In the genomic region with DNA sequence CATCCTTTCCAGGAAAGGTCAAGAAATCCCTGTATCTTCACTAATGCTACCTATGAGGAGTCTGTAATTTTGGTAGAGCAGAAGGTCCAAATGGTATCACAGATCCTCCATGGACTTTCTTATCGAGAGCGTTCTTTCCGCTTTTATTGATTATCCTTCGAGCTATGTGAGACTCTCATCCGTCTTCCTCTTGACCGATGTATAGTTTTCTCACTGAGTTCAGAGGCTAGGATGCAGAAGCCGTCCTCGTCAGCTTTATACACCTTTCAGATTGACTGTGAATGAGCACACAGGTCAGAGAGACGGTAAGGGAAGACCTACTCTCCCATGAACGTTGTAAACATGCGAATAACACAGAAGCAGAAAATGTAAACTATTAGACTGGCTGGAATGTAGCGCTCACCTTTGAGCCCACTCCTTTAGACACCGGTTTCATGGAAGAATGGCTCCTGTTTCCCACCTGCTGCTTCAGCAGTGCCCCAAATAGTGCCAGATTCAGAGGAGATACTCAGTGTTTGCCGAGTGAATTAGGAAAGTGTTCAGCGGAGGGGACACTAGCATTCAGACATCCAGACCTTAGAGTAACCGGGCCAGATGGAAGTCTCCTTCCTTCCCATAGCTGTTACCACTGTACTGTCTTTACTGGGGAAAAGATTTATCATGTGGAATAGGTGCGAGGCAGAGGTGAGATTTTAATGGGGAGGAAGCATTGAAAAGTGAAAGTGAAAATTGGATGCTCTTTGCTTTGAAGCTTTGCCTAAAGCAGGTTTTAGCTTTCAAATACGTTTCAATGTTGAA, we compare ENCODE assay signal across 11 mouse cellular contexts. TPM values are rescaled to one million over a fixed set of nuclear protein-coding genes. Genes with fewer than 3 reads are reported as not detected.
DNase-seq lines count a peak whose midpoint lies in the region; ATAC-seq lines count a peak whose summit lies in the region.
"Had no signal": no experiment of that assay in that cellular context is flagged by ENCODE, and none has a peak within 500 bp of the region (broad histone marks: within the 10 kb centered on the region; RNA-seq: fewer than 3 reads in every experiment).

No protein-coding gene starts in this region.

- no peaks in the 10 kb centered on the region for H3K36me3 ChIP-seq in forebrain, embryonic 16.5 days (ENCODE audit: control insufficient read depth, insufficient read depth)
- H3K36me3 ChIP-seq in forebrain, embryonic 10.5 days (replicated peaks) = no peaks in the 10 kb centered on the region
- no peaks in the 10 kb centered on the region for H3K36me3 ChIP-seq in lung, embryonic 15.5 days
- no peaks in the 10 kb centered on the region for H3K36me3 ChIP-seq in intestine, embryonic 14.5 days (ENCODE audit: control insufficient read depth, insufficient read depth, low read length)
- H3K36me3 ChIP-seq in stomach, embryonic 14.5 days (ENCODE audit: control insufficient read depth, insufficient read depth, low read length) = no peaks in the 10 kb centered on the region

- H3K9me3 ChIP-seq in forebrain, embryonic 16.5 days (ENCODE audit: control insufficient read depth, low read length) = no peaks in the 10 kb centered on the region
- H3K9me3 ChIP-seq in forebrain, embryonic 10.5 days = no peaks in the 10 kb centered on the region
- no peaks in the 10 kb centered on the region for H3K9me3 ChIP-seq in lung, embryonic 15.5 days
- H3K9me3 ChIP-seq in intestine, embryonic 14.5 days (ENCODE audit: control insufficient read depth, low read length) = no peaks in the 10 kb centered on the region
- H3K9me3 ChIP-seq in stomach, embryonic 14.5 days (ENCODE audit: control insufficient read depth, low read depth, low read length) = no peaks in the 10 kb centered on the region

- no peak for ATAC-seq in forebrain, embryonic 16.5 days
- no peak for ATAC-seq in lung, embryonic 15.5 days (ENCODE audit: borderline replicate concordance, extremely low read depth, low FRiP score, low TSS enrichment)
- no peak for ATAC-seq in intestine, embryonic 14.5 days (replicated peaks; ENCODE audit: low FRiP score, low TSS enrichment, low read depth)
- ATAC-seq in stomach, embryonic 14.5 days (ENCODE audit: insufficient number of reproducible peaks, insufficient read depth, low FRiP score, low read depth) = no peak

- peaks cover 12% of the 10 kb centered on the region for H3K4me1 ChIP-seq in forebrain, embryonic 16.5 days (replicated peaks; ENCODE audit: control insufficient read depth, insufficient read depth, low read length)
- H3K4me1 ChIP-seq in forebrain, embryonic 10.5 days = peaks cover 13% of the 10 kb centered on the region
- peaks cover 7% of the 10 kb centered on the region for H3K4me1 ChIP-seq in lung, embryonic 15.5 days
- H3K4me1 ChIP-seq in intestine, embryonic 14.5 days (replicated peaks; ENCODE audit: control insufficient read depth, insufficient read depth, low read length) = no peaks in the 10 kb centered on the region; the same call in 1 of the 2 replicates
- no peaks in the 10 kb centered on the region for H3K4me1 ChIP-seq in stomach, embryonic 14.5 days (ENCODE audit: control insufficient read depth, insufficient read depth, low read length)

- H3K9ac ChIP-seq in forebrain, embryonic 16.5 days (replicated peaks; ENCODE audit: low read depth, low read length) = no peak overlapping the region
- H3K9ac ChIP-seq in lung, embryonic 15.5 days = no peak overlapping the region
- no peak overlapping the region for H3K9ac ChIP-seq in intestine, embryonic 14.5 days (ENCODE audit: low read length)
- H3K9ac ChIP-seq in stomach, embryonic 14.5 days (replicated peaks; ENCODE audit: low read depth, low read length) = no peak overlapping the region

- H3K4me2 ChIP-seq in forebrain, embryonic 16.5 days (ENCODE audit: low read length) = peak overlapping the region; percentile 17; the same call in 1 of the 2 replicates
- H3K4me2 ChIP-seq in lung, embryonic 15.5 days = peak overlapping the region; percentile 27
- peak overlapping the region; percentile 40 for H3K4me2 ChIP-seq in intestine, embryonic 14.5 days (ENCODE audit: low read length)
- peak overlapping the region; percentile 20 for H3K4me2 ChIP-seq in stomach, embryonic 14.5 days (replicated peaks; ENCODE audit: low read depth, low read length)

- DNase-seq in forebrain, embryonic 10.5 days (ENCODE audit: extremely low spot score, low spot score) = no peak
- no peak for DNase-seq in lung, postnatal 25 days (ENCODE audit: low spot score)
- DNase-seq in intestine, embryonic 14.5 days (ENCODE audit: low spot score) = no peak
- DNase-seq in left cerebral cortex, adult 11 months (ENCODE audit: low spot score) = no peak
- DNase-seq in right cerebral cortex, postnatal 14 days = no peak
- DNase-seq: cerebellum, postnatal 25 days; kidney, postnatal 25 days had no signal

- H3K4me3 ChIP-seq in forebrain, embryonic 16.5 days (replicated peaks; ENCODE audit: low read length) = no peak overlapping the region
- H3K4me3 ChIP-seq in forebrain, embryonic 10.5 days = no peak overlapping the region
- peak overlapping the region; percentile 5; the same call in 1 of the 2 replicates for H3K4me3 ChIP-seq in lung, embryonic 15.5 days
- H3K4me3 ChIP-seq in intestine, embryonic 14.5 days (ENCODE audit: low read depth, low read length) = no peak overlapping the region
- no peak overlapping the region for H3K4me3 ChIP-seq in stomach, embryonic 14.5 days (ENCODE audit: low read depth, low read length)

- WGBS in forebrain, embryonic 16.5 days = 79% methylated on average over 18 of the region's 18 CpGs
- WGBS in forebrain, embryonic 10.5 days = 87% methylated on average over 18 of the region's 18 CpGs
- 62% methylated on average over 18 of the region's 18 CpGs for WGBS in lung, embryonic 15.5 days
- 56% methylated on average over 18 of the region's 18 CpGs for WGBS in intestine, embryonic 14.5 days
- 46% methylated on average over 18 of the region's 18 CpGs for WGBS in stomach, embryonic 14.5 days

- no peaks in the 10 kb centered on the region for H3K27me3 ChIP-seq in forebrain, embryonic 16.5 days (replicated peaks; ENCODE audit: control insufficient read depth, insufficient read depth, low read length)
- peaks cover 24% of the 10 kb centered on the region; the same call in 1 of the 2 replicates for H3K27me3 ChIP-seq in forebrain, embryonic 10.5 days (ENCODE audit: poor library complexity, severe bottlenecking)
- H3K27me3 ChIP-seq in lung, embryonic 15.5 days = no peaks in the 10 kb centered on the region
- no peaks in the 10 kb centered on the region for H3K27me3 ChIP-seq in intestine, embryonic 14.5 days (replicated peaks; ENCODE audit: control insufficient read depth, insufficient read depth, low read length)
- H3K27me3 ChIP-seq in stomach, embryonic 14.5 days (ENCODE audit: control insufficient read depth, insufficient read depth, low read length) = no peaks in the 10 kb centered on the region

- no peak overlapping the region for H3K27ac ChIP-seq in forebrain, embryonic 16.5 days (ENCODE audit: low read length)
- H3K27ac ChIP-seq in forebrain, embryonic 10.5 days = no peak overlapping the region
- H3K27ac ChIP-seq in lung, embryonic 15.5 days = no peak overlapping the region
- H3K27ac ChIP-seq in intestine, embryonic 14.5 days (ENCODE audit: low read depth) = peak overlapping the region; percentile 68
- 0 out of 2 replicates have a peak overlapping the region, but pooled peaks have one; percentile 29 for H3K27ac ChIP-seq in stomach, embryonic 14.5 days (ENCODE audit: low read length)

RNA-seq across cellular contexts. Expression of a gene that starts 4.2 kb away (rescaled TPM):
- 1.1 and 1.3 TPM in 2 replicates for polyA plus RNA-seq in forebrain, embryonic 16.5 days (2015; fragmentation: Nextera tagmentation; extraction: Ambion mirVana)
- 0.29 and 0.30 TPM in 2 replicates for polyA plus RNA-seq in forebrain, embryonic 10.5 days (2016; fragmentation: Nextera tagmentation; extraction: Ambion mirVana)
- polyA plus RNA-seq in lung, embryonic 15.5 days (2015; fragmentation: Nextera tagmentation; extraction: Ambion mirVana) = 0.25 and 0.74 TPM in 2 replicates
- polyA plus RNA-seq in intestine, embryonic 14.5 days (2014; fragmentation: Nextera tagmentation; extraction: Ambion mirVana) = 0.47 and 0.97 TPM in 2 replicates
- 0.45 and 0.46 TPM in 2 replicates for polyA plus RNA-seq in stomach, embryonic 14.5 days (2014; fragmentation: Nextera tagmentation; extraction: Ambion mirVana)

RNA-seq across cellular contexts. Expression of a gene that starts 4.3 kb away (rescaled TPM):
- 101 and 111 TPM in 2 replicates for polyA plus RNA-seq in forebrain, embryonic 16.5 days (2015; fragmentation: Nextera tagmentation; extraction: Ambion mirVana)
- polyA plus RNA-seq in forebrain, embryonic 10.5 days (2016; fragmentation: Nextera tagmentation; extraction: Ambion mirVana) = 38.0 and 39.7 TPM in 2 replicates
- 45.3 and 56.9 TPM in 2 replicates for polyA plus RNA-seq in lung, embryonic 15.5 days (2015; fragmentation: Nextera tagmentation; extraction: Ambion mirVana)
- polyA plus RNA-seq in intestine, embryonic 14.5 days (2014; fragmentation: Nextera tagmentation; extraction: Ambion mirVana) = 126 and 128 TPM in 2 replicates
- polyA plus RNA-seq in stomach, embryonic 14.5 days (2014; fragmentation: Nextera tagmentation; extraction: Ambion mirVana) = 66.9 and 68.1 TPM in 2 replicates

RNA-seq across cellular contexts. Expression of a gene that starts 37.0 kb away (rescaled TPM):
- polyA plus RNA-seq in forebrain, embryonic 16.5 days (2015; fragmentation: Nextera tagmentation; extraction: Ambion mirVana) = 2.8 and 3.9 TPM in 2 replicates
- 0.37 and 0.81 TPM in 2 replicates for polyA plus RNA-seq in forebrain, embryonic 10.5 days (2016; fragmentation: Nextera tagmentation; extraction: Ambion mirVana)
- polyA plus RNA-seq in lung, embryonic 15.5 days (2015; fragmentation: Nextera tagmentation; extraction: Ambion mirVana) = 0.47 TPM in 1 of 2 replicates, not detected in the other
- polyA plus RNA-seq in intestine, embryonic 14.5 days (2014; fragmentation: Nextera tagmentation; extraction: Ambion mirVana) = 0.51 and 0.53 TPM in 2 replicates
- not detected in 2 replicates for polyA plus RNA-seq in stomach, embryonic 14.5 days (2014; fragmentation: Nextera tagmentation; extraction: Ambion mirVana)

RNA-seq across cellular contexts. Expression of a gene that starts 39.2 kb away (rescaled TPM):
- polyA plus RNA-seq in forebrain, embryonic 16.5 days (2015; fragmentation: Nextera tagmentation; extraction: Ambion mirVana) = not detected in 2 replicates
- polyA plus RNA-seq in forebrain, embryonic 10.5 days (2016; fragmentation: Nextera tagmentation; extraction: Ambion mirVana) = not detected in 2 replicates
- 0.09 TPM in 2 replicates for polyA plus RNA-seq in lung, embryonic 15.5 days (2015; fragmentation: Nextera tagmentation; extraction: Ambion mirVana)
- polyA plus RNA-seq in intestine, embryonic 14.5 days (2014; fragmentation: Nextera tagmentation; extraction: Ambion mirVana) = not detected in 2 replicates
- polyA plus RNA-seq in stomach, embryonic 14.5 days (2014; fragmentation: Nextera tagmentation; extraction: Ambion mirVana) = not detected in 2 replicates
- polyA plus RNA-seq: C2C12 had no signal

RNA-seq across cellular contexts. Expression of a gene that starts 46.3 kb away (rescaled TPM):
- 1.2 and 1.4 TPM in 2 replicates for polyA plus RNA-seq in forebrain, embryonic 16.5 days (2015; fragmentation: Nextera tagmentation; extraction: Ambion mirVana)
- 5.0 and 5.3 TPM in 2 replicates for polyA plus RNA-seq in forebrain, embryonic 10.5 days (2016; fragmentation: Nextera tagmentation; extraction: Ambion mirVana)
- polyA plus RNA-seq in lung, embryonic 15.5 days (2015; fragmentation: Nextera tagmentation; extraction: Ambion mirVana) = 1.2 and 3.3 TPM in 2 replicates
- 7.9 and 8.4 TPM in 2 replicates for polyA plus RNA-seq in intestine, embryonic 14.5 days (2014; fragmentation: Nextera tagmentation; extraction: Ambion mirVana)
- polyA plus RNA-seq in stomach, embryonic 14.5 days (2014; fragmentation: Nextera tagmentation; extraction: Ambion mirVana) = 4.1 and 5.6 TPM in 2 replicates

Comparison
In these comparisons a context has a peak if more than half of its experiments do, and no peak if none do; other contexts are left out.
1. H3K27ac ChIP-seq: peak in intestine, embryonic 14.5 days (single experiment) and stomach, embryonic 14.5 days (single experiment); none in forebrain, embryonic 16.5 days (single experiment), forebrain, embryonic 10.5 days (single experiment) and lung, embryonic 15.5 days (single experiment).
2. Peak in every context shown above with its lines, with median percentiles within 50 percentile points of each other: H3K4me2 ChIP-seq.